Mouse (Mus musculus): Measurements from ENCODE around the gene Ccdc92. TPM values are rescaled to one million over a fixed set of nuclear protein-coding genes. Genes with fewer than 3 reads are reported as not detected.

The Ccdc92 gene
- polyA plus RNA-seq, 2 experiments = 0.14 to 0.38 TPM

DNA sequence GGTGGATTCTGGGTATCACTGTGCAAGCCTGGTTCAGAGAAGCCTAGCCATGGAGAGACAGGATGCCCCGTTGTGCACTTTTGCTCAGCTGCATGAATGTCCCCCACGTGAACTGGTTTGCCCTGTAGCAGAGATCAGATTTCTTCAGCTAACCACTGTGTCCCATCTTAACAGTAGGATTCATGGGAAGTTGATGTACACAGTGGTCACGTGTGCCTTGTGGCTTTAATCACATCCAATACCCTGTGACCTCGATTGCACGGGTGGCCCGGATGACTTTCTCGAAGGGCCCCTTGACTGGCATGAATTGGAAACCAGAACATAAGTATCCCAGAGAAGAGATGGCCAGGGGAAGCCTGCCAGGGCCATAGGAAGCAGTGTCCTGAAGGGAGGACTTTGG, 70.1 kb downstream of the Ccdc92 start:
- H3K4me3 ChIP-seq (ENCODE audit: insufficient read depth in 1 of 2, low read depth in 2 of 2, low read length in 2 of 2) = no peak overlapping the region

DNA sequence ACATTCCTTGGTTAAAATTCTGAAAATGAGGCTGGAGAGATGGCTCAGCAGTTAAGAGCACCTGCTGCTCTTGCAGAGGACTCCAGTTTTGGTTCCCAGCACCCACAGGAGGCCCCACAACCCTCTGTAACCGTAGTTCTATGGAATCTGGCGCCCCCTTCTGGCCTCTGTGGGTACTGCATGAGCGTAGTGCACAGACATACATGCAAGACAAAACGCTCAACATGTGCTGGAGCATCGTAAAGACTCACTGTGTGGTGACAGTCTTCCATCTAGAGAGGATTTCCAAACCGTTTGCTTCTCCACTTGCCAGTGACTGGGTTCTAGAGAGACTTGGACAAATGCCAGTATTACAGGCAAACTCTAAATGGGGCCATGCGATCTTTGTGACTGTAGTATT, 76.6 kb downstream of the Ccdc92 start:
- no peak for ATAC-seq (ENCODE audit: insufficient read depth)
- TF ChIP-seq EP300 (IDR thresholded peaks at IDR 0.05; ENCODE audit: low read depth) (no peak), CTCF (IDR thresholded peaks at IDR 0.05; ENCODE audit: low read depth) (peak; percentile 79)
- no peak overlapping the region for H3K9ac ChIP-seq (replicated peaks)
- no peaks in the 10 kb centered on the region for H3K4me1 ChIP-seq (replicated peaks; ENCODE audit: control insufficient read depth in 2 of 2, insufficient read depth in 2 of 2, low read length in 1 of 2)
- H3K27ac ChIP-seq = no peak overlapping the region
- no peaks in the 10 kb centered on the region for H3K27me3 ChIP-seq (ENCODE audit: control insufficient read depth, insufficient read depth, low read length)
- H3K36me3 ChIP-seq (replicated peaks; ENCODE audit: control insufficient read depth, insufficient read depth, low read depth) = no peaks in the 10 kb centered on the region
- H3K4me3 ChIP-seq (ENCODE audit: insufficient read depth in 1 of 2, low read depth in 2 of 2, low read length in 2 of 2) = no peak overlapping the region
- no peaks in the 10 kb centered on the region for H3K9me3 ChIP-seq (ENCODE audit: control insufficient read depth, low read length)
- 68% methylated on average over 7 of the region's 7 CpGs for WGBS (ENCODE audit: insufficient replicate concordance)
- H3K4me2 ChIP-seq (ENCODE audit: low read depth) = no peak overlapping the region
- no peak for DNase-seq (ENCODE audit: low read depth in 3 of 3, low spot score in 3 of 3)

More for the DNA sequence above, 70.1 kb downstream of the Ccdc92 start:
- 61% methylated on average over 7 of the region's 7 CpGs for WGBS (ENCODE audit: insufficient replicate concordance)
- no peaks in the 10 kb centered on the region for H3K27me3 ChIP-seq (ENCODE audit: control insufficient read depth, insufficient read depth, low read length)
- no peak overlapping the region for H3K4me2 ChIP-seq (ENCODE audit: low read depth)
- no peak overlapping the region for H3K9ac ChIP-seq (replicated peaks)
- no peaks in the 10 kb centered on the region for H3K36me3 ChIP-seq (replicated peaks; ENCODE audit: control insufficient read depth, insufficient read depth, low read depth)
- H3K27ac ChIP-seq = no peak overlapping the region
- DNase-seq (ENCODE audit: low read depth in 3 of 3, low spot score in 3 of 3) (no peak), ATAC-seq (ENCODE audit: insufficient read depth) (no peak)
- TF ChIP-seq EP300 (IDR thresholded peaks at IDR 0.05; ENCODE audit: low read depth) = no peak
- no peak for TF ChIP-seq CTCF (IDR thresholded peaks at IDR 0.05; ENCODE audit: low read depth)
- no peaks in the 10 kb centered on the region for H3K4me1 ChIP-seq (replicated peaks; ENCODE audit: control insufficient read depth in 2 of 2, insufficient read depth in 2 of 2, low read length in 1 of 2)
- H3K9me3 ChIP-seq (ENCODE audit: control insufficient read depth, low read length) = no peaks in the 10 kb centered on the region

Other genes with a start within 250 kb of the Ccdc92 start
- 5.3 and 5.6 TPM in 2 replicates for gene Atp6v0a2, start 233.8 kb downstream of the Ccdc92 start, polyA plus RNA-seq (2012; rRNA removed)
- gene Atp6v0a2, start 233.8 kb downstream of the Ccdc92 start, polyA plus RNA-seq (2014; fragmentation: Nextera tagmentation; extraction: Ambion mirVana) = 10.3 and 12.9 TPM in 2 replicates
- 0.02 TPM in 2 replicates for gene Dnah10, start 137.3 kb downstream of the Ccdc92 start, polyA plus RNA-seq (2012; rRNA removed)
- gene Dnah10, start 137.3 kb downstream of the Ccdc92 start, polyA plus RNA-seq (2014; fragmentation: Nextera tagmentation; extraction: Ambion mirVana) = not detected in 2 replicates
- 5.8 and 7.9 TPM in 2 replicates for gene Zfp664, start 267 bp upstream of the Ccdc92 start, polyA plus RNA-seq (2012; rRNA removed)
- 9.9 and 10.6 TPM in 2 replicates for gene Zfp664, start 267 bp upstream of the Ccdc92 start, polyA plus RNA-seq (2014; fragmentation: Nextera tagmentation; extraction: Ambion mirVana)
- 0.38 TPM in 2 replicates for gene Rflna, start 140.8 kb upstream of the Ccdc92 start, polyA plus RNA-seq (2012; rRNA removed)
- 0.15 and 0.32 TPM in 2 replicates for gene Rflna, start 140.8 kb upstream of the Ccdc92 start, polyA plus RNA-seq (2014; fragmentation: Nextera tagmentation; extraction: Ambion mirVana)